Mouse (Mus musculus): Measurements from ENCODE around the gene Cldn10.

DNA sequence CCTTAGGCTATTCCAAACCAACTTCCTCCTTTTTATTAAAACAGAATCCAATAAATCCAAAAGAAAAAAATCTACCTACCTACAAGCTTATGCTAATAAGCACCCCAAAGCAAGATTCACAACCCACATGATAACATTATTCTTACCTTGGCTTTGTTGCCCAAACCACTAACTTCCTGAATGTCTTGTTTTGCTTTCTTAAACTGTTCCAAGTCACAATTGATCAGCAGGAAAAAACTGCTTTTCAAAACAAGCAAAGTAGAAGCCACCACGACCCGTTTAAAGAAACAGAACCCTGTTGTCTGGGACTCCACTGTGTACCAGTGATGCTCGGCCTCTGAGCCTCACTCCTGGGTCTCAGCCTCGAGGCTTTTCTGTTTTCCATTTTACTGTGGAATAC is 77.2 kb downstream of the Cldn10 start:
- TF ChIP-seq EP300 (IDR thresholded peaks at IDR 0.05) (no peak), CTCF (IDR thresholded peaks at IDR 0.05) (no peak)

All from lung, postnatal 0 days (tissue).